Mouse (Mus musculus) brain, adult 10 weeks (tissue): ENCODE data around the gene S100a16. TPM values are rescaled to one million over a fixed set of nuclear protein-coding genes. Genes with fewer than 3 reads are reported as not detected.

Source experiments
- polyA plus RNA-seq: library from polyadenylated mRNA; stranded (reverse); fragments of 350-450 nt; fragmentation: Illumina TruSeq; extraction: RNeasy Lipid Tissue Mini Kit (QIAGEN cat#74804); gene quantifications from one replicate; pipeline ENCODE4 v1.2.3, GENCODE M21; 2015; ENCODE audit warnings: low read depth, low replicate concordance

S100a16 gene
- polyA plus RNA-seq, result 176 TPM

GRCm38 (mm10) chr3:90537141-90537904, at the start of gene S100a16:
Gene S100a16 (plus strand): TSS chr3:90537254.

DNA sequence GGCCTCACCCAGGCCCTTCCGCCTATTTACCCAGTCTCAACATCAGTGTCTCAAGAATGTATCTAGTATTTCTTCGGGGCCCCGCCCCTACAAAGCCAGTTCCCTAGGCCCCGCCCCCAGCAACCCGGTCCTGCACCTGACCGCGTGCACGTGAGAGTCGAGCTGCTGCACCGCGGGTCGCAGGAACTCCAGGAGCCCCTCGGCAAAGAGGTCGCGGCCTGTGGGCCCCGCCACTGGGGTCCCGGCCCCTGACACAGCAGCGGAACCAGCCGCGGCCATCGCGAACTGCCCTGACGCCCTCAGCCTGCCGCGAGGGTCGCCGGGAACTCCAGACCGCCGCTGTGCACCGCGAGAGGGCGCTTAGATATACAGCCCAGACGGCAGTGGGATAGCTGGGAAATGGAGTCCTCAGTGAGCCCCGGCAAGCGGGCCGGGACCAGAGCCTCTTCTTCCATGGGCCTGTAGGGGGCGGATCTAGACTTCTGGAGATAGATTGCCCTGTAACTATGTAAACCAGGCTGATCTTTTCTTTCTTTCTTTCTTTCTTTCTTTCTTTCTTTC, 46.3 kb upstream of the S100a16 start, which contains the start of gene Snapin:
TSS of gene Snapin (minus strand) at position 338 of the 561 bp plus-strand sequence.

GRCm38 (mm10) chr3:90508950-90509746, 27.9 kb upstream of the S100a16 start, which contains the start of gene Chtop:
Gene Chtop (minus strand): TSS chr3:90509498.

DNA sequence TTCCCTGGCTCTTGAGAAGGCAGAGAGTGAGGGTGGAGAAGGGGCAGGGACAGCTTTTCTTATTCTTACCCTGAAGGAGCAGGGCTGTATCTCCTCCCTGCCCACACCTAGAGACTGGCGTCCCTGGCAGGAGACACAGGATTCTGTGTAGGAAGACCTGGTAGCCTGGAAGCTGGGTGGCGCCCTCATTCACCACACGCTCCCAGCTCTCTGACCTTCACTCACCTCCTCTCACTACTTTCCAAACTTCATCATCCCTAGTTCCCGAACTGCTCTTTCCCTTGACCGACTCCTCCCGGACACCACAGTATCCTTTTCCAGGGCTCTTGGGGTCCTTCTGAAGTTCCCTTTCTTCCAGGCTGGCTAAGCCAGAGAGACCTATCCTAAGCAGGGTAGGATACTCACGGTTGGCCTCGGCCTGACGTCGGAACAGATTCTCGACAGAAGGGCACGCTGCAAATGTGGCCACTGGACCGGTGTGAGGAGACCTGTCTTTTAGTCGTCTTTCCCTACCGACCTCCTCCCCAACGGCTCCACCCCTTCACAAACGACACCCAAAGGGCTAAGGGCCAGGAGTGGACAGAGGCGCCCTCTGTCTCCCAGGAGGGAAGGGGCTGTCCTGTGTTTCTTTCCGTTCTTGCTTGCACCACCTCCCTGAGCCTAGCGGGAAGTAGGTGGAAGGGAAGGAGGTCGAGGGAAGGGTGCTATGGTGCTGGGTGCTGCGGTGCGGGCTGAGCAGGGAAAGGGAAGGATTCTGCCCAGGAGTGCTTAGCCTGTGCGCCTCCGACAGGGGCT, 23.1 kb upstream of the S100a16 start, which contains the start of the genes S100a1 and S100a13:
TSS of gene S100a1 (minus strand) at position 597 of the 795 bp plus-strand sequence.
TSS of gene S100a13 (plus strand) at position 640 of the 795 bp plus-strand sequence.

GRCm38 (mm10) chr3:90526580-90526979, 10.5 kb upstream of the S100a16 start, which contains the start of gene S100a14:
Gene S100a14 (plus strand): TSS chr3:90526856.

DNA sequence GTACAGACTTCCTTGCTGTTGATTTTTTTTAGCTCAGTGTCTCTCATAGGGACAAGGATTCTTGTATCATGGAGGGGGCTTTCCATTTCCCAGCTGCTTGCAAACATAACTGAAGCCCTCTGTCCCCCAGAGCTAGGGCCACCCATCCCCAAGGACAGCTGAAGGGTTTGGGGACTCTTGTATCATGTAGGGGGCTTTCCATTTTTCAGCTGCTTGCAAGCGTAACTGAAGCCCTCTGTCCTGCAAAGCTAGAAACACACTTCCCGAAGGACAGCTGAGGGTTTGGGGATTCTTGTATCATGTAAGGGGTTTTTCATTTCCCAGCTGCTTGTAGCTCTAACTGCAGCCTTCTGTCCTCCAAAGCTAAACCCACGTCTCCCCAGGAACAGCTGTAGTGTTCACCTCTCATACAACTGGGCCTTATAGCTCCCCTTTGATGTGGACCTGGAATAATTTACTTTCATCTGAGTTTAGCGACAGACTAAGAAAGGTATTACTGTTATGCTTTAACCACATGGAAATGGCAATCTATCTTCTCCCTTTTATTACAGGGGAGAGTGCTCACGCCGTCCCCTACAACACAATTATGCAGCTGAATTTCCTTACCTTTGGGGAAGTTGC, 23.1 kb downstream of the S100a16 start, which contains the start of gene S100a3:
TSS of gene S100a3 (plus strand) at position 571 of the 621 bp plus-strand sequence.

DNA sequence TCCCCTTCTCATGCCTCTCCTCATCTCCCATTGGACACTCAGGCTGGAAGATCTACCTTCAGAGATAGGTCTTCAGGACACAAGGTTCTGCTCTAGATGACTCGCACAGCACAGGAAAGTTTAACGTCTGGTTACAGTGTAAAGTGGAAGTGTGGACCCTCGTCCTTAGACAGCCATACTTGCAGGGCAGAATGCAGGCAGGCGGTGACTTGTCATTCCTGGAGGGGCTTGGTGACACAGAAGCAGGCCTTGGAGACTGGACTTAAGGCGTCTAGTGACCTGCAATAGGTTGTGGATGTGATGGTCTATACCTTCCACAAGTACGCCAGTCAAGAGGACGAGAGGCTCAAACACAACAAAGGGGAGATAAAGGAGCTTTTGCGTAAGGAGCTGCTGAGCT, 52.9 kb downstream of the S100a16 start, which contains the start of gene S100a2:
TSS of gene S100a2 (plus strand) at position 301 of the 400 bp plus-strand sequence.

Other genes starting within 250 kb of the S100a16 start
- 30.8 TPM for gene Gatad2b, start 244.1 kb upstream of the S100a16 start, polyA plus RNA-seq
- gene Slc27a3, start 147.3 kb upstream of the S100a16 start, polyA plus RNA-seq, result 5.1 TPM
- 40.2 TPM for gene Ints3, start 103.6 kb upstream of the S100a16 start, polyA plus RNA-seq
- gene Npr1, start 71.4 kb upstream of the S100a16 start, polyA plus RNA-seq, result 2.9 TPM
- 126 TPM for gene Ilf2, start 61.1 kb upstream of the S100a16 start, polyA plus RNA-seq
- 69.1 TPM for gene Snapin, start 46.2 kb upstream of the S100a16 start, polyA plus RNA-seq
- gene Chtop, start 27.8 kb upstream of the S100a16 start, polyA plus RNA-seq, result 185 TPM
- 248 TPM for gene S100a1, start 22.9 kb upstream of the S100a16 start, polyA plus RNA-seq
- gene S100a13, start 22.8 kb upstream of the S100a16 start, polyA plus RNA-seq, result 69.5 TPM
- gene S100a14, start 10.4 kb upstream of the S100a16 start, polyA plus RNA-seq, result not detected
- gene S100a3, start 23.3 kb downstream of the S100a16 start, polyA plus RNA-seq, result 2.3 TPM
- gene S100a2, start 53.0 kb downstream of the S100a16 start, polyA plus RNA-seq, result not detected
- not detected for gene Gm42674, start 64.7 kb downstream of the S100a16 start, polyA plus RNA-seq
- gene S100a4, start 66.5 kb downstream of the S100a16 start, polyA plus RNA-seq, result 12.5 TPM
- gene S100a5, start 71.3 kb downstream of the S100a16 start, polyA plus RNA-seq, result not detected
- gene S100a6, start 75.6 kb downstream of the S100a16 start, polyA plus RNA-seq, result 43.2 TPM
- not detected for gene S100a7a, start 116.8 kb downstream of the S100a16 start, polyA plus RNA-seq
- 4.9 TPM for gene S100a8, start 131.7 kb downstream of the S100a16 start, polyA plus RNA-seq
- 7.0 TPM for gene S100a9, start 158.5 kb downstream of the S100a16 start, polyA plus RNA-seq
- gene Pglyrp4, start 189.7 kb downstream of the S100a16 start, polyA plus RNA-seq, result not detected
- not detected for gene Gm5849, start 240.6 kb downstream of the S100a16 start, polyA plus RNA-seq